Mouse (Mus musculus): ENCODE measurements around the gene Ankrd24. TPM values are rescaled to one million over a fixed set of nuclear protein-coding genes. Genes with fewer than 3 reads are reported as not detected.
"Not testable (repeated sequence)": the region's sequence is repeated elsewhere in the genome, so short reads cannot be mapped to it uniquely, and the experiment has no call there.

Gene Ankrd24
- total RNA-seq, 2 experiments from 2014 or later, result 37.9 to 44.6 TPM

GRCm38 (mm10) chr10:81604968-81605665 lies 23.2 kb upstream of the Ankrd24 start:
- intact Hi-C loops (cut with DNase I), result loop anchor here (5.0 kb wide), 1 partner anchor 103 kb away; the partner anchor contains the start of gene S1pr4
- DNase-seq, result peak; percentile 90

- intact Hi-C loops (cut with DNase I), result no loop called here
- no peak for DNase-seq
Measured at GRCm38 (mm10) chr10:81605666-81605973, 22.7 kb upstream of the Ankrd24 start.

- intact Hi-C loops (cut with DNase I), result no loop called here
- DNase-seq, result peak; percentile 95
Measured at GRCm38 (mm10) chr10:81605974-81606751, 22.2 kb upstream of the Ankrd24 start, which contains the start of gene BC025920. TSS of gene BC025920 (plus strand) at chr10:81606270.

GRCm38 (mm10) chr10:81608308-81608707 lies 20.0 kb upstream of the Ankrd24 start:
- intact Hi-C loops (cut with DNase I), result no loop called here
- no peak for DNase-seq

- intact Hi-C loops (cut with DNase I), result no loop called here
- DNase-seq, result no peak
Measured at GRCm38 (mm10) chr10:81612779-81613178, 15.6 kb upstream of the Ankrd24 start.

- DNase-seq, result no peak
- intact Hi-C loops (cut with DNase I), result no loop called here
Measured at GRCm38 (mm10) chr10:81615486-81615885, 12.9 kb upstream of the Ankrd24 start.

GRCm38 (mm10) chr10:81619976-81620375 lies 8.4 kb upstream of the Ankrd24 start:
- intact Hi-C loops (cut with DNase I), result no loop called here
- DNase-seq, result no peak

- intact Hi-C loops (cut with DNase I), result no loop called here
- DNase-seq, result no peak
Measured at GRCm38 (mm10) chr10:81620786-81621185, 7.6 kb upstream of the Ankrd24 start.

- DNase-seq, result no peak
- intact Hi-C loops (cut with DNase I), result no loop called here
Measured at GRCm38 (mm10) chr10:81623441-81623840, 4.9 kb upstream of the Ankrd24 start.

- intact Hi-C loops (cut with DNase I), result no loop called here
- DNase-seq, result no peak
Measured at GRCm38 (mm10) chr10:81626101-81626993, 2.0 kb upstream of the Ankrd24 start.

- intact Hi-C loops (cut with DNase I), result no loop called here
- peak; percentile 93 for DNase-seq
Measured at GRCm38 (mm10) chr10:81626994-81627835, 1.1 kb upstream of the Ankrd24 start, which contains the start of gene Sirt6. TSS of gene Sirt6 (minus strand) at chr10:81627797.

- intact Hi-C loops (cut with DNase I), result no loop called here
- DNase-seq, result no peak
Measured at GRCm38 (mm10) chr10:81627836-81628220, 512 bp upstream of the Ankrd24 start.

- intact Hi-C loops (cut with DNase I), result no loop called here
Measured at GRCm38 (mm10) chr10:81633253-81634099, 5.1 kb downstream of the Ankrd24 start.

GRCm38 (mm10) chr10:81636338-81636737 lies 8.0 kb downstream of the Ankrd24 start:
- no peak for DNase-seq
- intact Hi-C loops (cut with DNase I), result loop anchor here (5.0 kb wide), 1 partner anchor 536 kb away; no protein-coding TSS in a partner anchor

More at GRCm38 (mm10) chr10:81633253-81634099, 5.1 kb downstream of the Ankrd24 start:
- DNase-seq, result peak; percentile 80

- intact Hi-C loops (cut with DNase I), result loop anchor here (5.0 kb wide), 1 partner anchor 534 kb away; no protein-coding TSS in a partner anchor
- DNase-seq, result no peak
Measured at GRCm38 (mm10) chr10:81638101-81638500, 9.8 kb downstream of the Ankrd24 start.

- intact Hi-C loops (cut with DNase I), result not testable (repeated sequence)
Measured at GRCm38 (mm10) chr10:81640825-81641224, 12.5 kb downstream of the Ankrd24 start.

GRCm38 (mm10) chr10:81641566-81641965 lies 13.2 kb downstream of the Ankrd24 start:
- intact Hi-C loops (cut with DNase I), result no loop called here
- no peak for DNase-seq

More at GRCm38 (mm10) chr10:81640825-81641224, 12.5 kb downstream of the Ankrd24 start:
- not testable (repeated sequence) for DNase-seq

GRCm38 (mm10) chr10:81641978-81642647 lies 13.8 kb downstream of the Ankrd24 start:
- no peak for DNase-seq
- intact Hi-C loops (cut with DNase I), result no loop called here

All from left cerebral cortex, postnatal 4 days (tissue).